Mouse (Mus musculus) urinary bladder, postnatal 10 days (tissue): Measurements from ENCODE around the gene Ccdc182.

ENCODE experiments used
- DNase-seq: peaks from one replicate; pipeline ENCODE4 v3.0.0; 2022; ENCODE audit warnings: low spot score

The Ccdc182 gene

DNA sequence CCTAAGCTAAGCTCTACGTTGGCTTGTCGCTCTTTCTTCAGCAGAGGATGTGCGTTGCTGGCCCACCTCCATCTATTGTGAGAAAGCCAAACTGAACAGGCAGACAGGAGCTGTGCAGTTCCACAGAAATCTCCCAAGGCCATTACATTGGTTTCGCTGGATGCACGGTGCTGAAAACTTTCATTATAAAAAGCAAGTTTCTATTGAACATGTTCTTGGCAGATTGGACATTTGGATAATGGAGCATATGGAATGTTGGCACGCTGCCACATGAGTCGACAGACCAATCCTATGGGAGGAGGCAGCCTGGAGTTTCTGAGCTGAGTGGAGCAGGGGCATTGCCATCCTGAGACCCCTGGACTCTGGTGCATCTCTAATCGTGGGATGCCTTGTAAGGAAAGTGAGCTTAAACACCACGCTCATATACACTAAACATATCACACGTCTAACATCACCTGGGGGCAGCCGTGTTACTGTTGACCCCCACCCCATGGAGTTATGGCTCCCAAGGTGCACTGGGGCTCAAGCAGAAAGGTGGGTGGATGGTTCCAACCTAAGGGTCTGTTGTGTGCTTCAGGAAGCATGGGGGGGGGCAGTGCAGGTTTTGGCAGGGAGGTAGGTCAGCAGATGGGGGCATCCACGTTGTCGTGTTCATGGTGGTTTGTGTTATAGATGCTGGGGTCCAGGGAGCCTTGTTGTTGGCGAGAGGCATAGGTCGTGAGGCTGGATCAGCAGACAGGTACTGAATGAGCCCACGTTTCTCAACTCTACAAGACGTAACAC is 35.1 kb downstream of the Ccdc182 start:
- no peak for DNase-seq

DNA sequence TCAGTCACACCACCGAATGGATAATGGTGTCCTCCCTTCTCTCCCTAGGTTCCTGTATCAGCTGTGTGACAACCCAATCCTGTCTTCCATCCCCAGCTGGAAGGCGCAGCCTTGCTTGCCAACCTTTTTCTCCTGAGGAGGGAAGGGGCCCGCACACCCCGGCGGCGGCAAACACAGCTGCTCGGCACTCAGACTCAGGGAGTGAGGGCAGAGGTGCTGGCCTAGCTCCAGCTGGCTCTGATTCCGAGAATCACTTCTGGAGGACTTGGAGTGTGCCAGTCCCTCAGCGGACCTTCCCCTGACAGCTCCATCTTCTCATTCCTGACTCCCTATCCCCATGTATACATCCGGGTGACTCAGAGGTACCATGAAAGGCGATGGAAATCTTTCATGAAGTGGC is 36.9 kb downstream of the Ccdc182 start:
- DNase-seq: no peak

DNA sequence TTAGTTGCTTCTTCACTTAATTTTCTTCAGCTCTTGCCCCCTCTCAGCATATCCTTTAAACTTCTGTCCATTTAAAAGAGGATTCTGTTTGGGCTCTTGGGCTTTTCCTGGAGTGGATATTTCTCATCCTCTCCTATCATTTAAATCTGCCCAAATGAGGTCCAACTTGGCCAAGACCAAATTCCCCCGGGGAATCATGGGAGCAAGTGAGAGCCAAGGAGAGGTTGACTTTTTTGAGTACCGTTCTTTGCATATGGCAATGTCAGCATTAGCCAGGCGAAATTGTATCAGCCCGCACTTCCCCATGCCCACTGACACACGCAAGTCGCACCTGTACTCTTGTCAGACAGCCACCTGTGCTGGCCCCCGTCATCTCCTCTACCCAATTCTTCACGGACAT is 37.9 kb downstream of the Ccdc182 start:
- no peak for DNase-seq

DNA sequence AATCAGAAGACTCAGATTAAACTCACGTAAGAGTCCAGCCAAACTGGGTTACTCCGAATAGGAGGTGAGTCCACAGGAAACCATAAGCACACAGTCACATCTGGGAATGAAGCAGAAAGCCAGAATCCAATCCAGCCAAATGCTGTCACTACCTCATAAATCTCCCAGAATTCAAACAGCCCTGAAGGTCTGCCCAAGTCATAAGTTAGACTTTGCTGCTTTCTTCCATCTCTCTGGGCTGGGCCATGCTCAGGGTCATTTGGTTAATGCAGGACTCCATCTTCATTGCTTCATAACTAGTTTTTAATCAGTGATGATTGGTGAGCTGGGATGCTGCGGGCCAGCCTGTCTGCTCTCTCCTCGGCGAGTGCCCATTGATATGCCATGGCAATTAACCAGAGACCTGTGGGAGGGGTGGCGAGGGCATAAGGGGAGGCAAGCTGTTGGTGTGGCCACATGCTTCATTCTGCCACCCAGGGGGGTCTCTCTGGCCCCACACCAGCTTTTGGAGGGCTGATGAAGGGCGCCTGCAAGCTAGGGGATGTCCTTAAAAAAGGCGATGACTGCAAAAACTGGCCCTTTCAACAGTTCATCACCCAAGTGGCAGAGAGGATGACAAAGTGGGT is 38.6 kb downstream of the Ccdc182 start:
- DNase-seq: no peak

DNA sequence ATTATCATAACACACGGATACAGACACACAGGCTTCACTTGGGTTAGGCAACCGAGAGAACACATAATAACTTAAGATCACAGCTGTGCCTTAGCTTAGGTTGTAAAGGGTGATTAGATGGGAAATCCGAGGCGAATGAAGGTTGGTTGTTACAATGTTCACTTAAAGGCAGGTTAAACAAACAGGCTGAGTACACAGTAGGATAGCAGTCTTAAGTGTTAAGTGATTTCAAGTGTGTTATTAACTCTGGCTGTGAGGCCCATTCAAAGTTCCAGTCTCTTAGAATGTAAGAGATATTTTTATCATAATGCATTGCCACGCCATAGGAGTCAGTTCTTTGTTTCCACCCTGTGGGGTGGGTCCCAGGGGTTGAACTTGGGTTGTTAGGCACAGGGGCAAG is 41.0 kb downstream of the Ccdc182 start:
- no peak for DNase-seq

DNA sequence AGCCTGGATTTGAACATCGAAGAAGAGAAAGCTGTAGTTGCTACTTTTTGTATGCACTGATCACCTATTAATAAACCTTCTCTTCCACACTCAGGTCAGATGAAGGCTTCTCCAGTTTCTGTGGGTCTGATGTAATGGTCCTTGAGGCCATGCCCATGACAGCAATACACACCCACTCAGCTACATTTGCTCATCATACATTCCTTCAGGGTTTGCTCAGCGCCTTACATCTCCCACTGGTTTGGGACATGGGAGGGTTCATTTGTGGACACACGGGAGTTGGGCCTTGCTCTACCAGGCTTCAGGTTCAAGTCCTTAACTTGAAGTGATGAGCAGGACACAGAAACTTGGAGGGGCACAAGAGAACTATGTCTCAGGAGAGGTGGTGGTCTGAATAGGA is 44.1 kb downstream of the Ccdc182 start:
- no peak for DNase-seq
